Mouse (Mus musculus) liver, postnatal 0 days (tissue): ENCODE results near the gene Ppp1r13b. TPM values are rescaled to one million over a fixed set of nuclear protein-coding genes. Genes with fewer than 3 reads are reported as not detected.

Source experiments
- ATAC-seq: fragments of 200-750 bp; cut with Nextera tagmentation; 2 replicates; pipeline ENCODE4 v1.8.0; 2017; ENCODE audit warnings: mild to moderate bottlenecking, moderate library complexity
- DNase-seq: peaks from one replicate; pipeline ENCODE4 v3.0.0-alpha.2; 2016
- H3K27ac ChIP-seq: fragments of 300-500 bp; sonication (generic); 2 replicates; pipeline ENCODE4 v1.5.1; 2014; ENCODE audit warnings: antibody characterized with exemption, moderate library complexity, mild to moderate bottlenecking, low read depth
- H3K27me3 ChIP-seq: fragments of 300-500 bp; sonication (generic); 2 replicates; pipeline ENCODE4 v1.6.1; 2014; ENCODE audit warnings: low read length, control low read depth, mixed read lengths; ENCODE audit not compliant: insufficient read depth
- H3K36me3 ChIP-seq: fragments of 300-500 bp; sonication (generic); replicated peaks from 2 replicates; pipeline ENCODE4 v1.6.1; 2014; ENCODE audit warnings: mild to moderate bottlenecking, control low read depth, low read length, moderate library complexity, mixed read lengths; ENCODE audit not compliant: insufficient read depth
- H3K4me1 ChIP-seq: fragments of 300-500 bp; sonication (generic); 2 replicates; pipeline ENCODE4 v1.6.1; 2014; ENCODE audit warnings: antibody characterized with exemption, mild to moderate bottlenecking, control low read depth; ENCODE audit not compliant: insufficient read depth
- H3K4me2 ChIP-seq: fragments of 300-500 bp; sonication (generic); 2 replicates; pipeline ENCODE4 v1.6.1; 2014; ENCODE audit warnings: low read depth, mild to moderate bottlenecking, low read length, moderate library complexity, mixed read lengths
- H3K4me3 ChIP-seq: fragments of 300-500 bp; sonication (generic); 2 replicates; pipeline ENCODE4 v1.5.1; 2014; ENCODE audit warnings: low read depth, low read length
- H3K9ac ChIP-seq: fragments of 300-500 bp; sonication (generic); replicated peaks from 2 replicates; pipeline ENCODE4 v1.6.1; 2014; ENCODE audit warnings: mild to moderate bottlenecking, moderate library complexity
- H3K9me3 ChIP-seq: fragments of 300-500 bp; sonication (generic); 2 replicates; pipeline ENCODE4 v1.6.1; 2016; ENCODE audit warnings: mild to moderate bottlenecking, control low read depth, low read length, mixed read lengths
- CTCF ChIP-seq: sonication (generic); IDR thresholded peaks from 2 replicates; pipeline ENCODE4 v1.5.1; 2016; ENCODE audit warnings: antibody characterized with exemption, low read depth
- EP300 ChIP-seq: IDR thresholded peaks from 2 replicates; pipeline ENCODE4 v1.6.1; 2016; ENCODE audit warnings: antibody characterized with exemption, low read depth, mild to moderate bottlenecking
- WGBS: fragments of 180-500 bp; shearing (Covaris S2); extraction: QIAGEN DNeasy Blood & Tissue Kit; methylation state at CpG from one replicate; pipeline ENCODE4 v1.1.7; 2014; ENCODE audit not compliant: insufficient replicate concordance; 5-methylcytosine and 5-hydroxymethylcytosine counted together
- polyA plus RNA-seq: library from polyadenylated mRNA; unstranded; fragments of >200 nt; fragmentation: Nextera tagmentation; extraction: Ambion mirVana; gene quantifications from 2 replicates; pipeline ENCODE4 v1.2.1, GENCODE M21; 2015

The Ppp1r13b gene
- polyA plus RNA-seq, 1 experiment from 2014 or later, result 4.5 TPM

- H3K4me3 ChIP-seq, result no peak overlapping the region
- no peak for ATAC-seq
- TF ChIP-seq EP300 (no peak), CTCF (no peak)
- no peak overlapping the region for H3K9ac ChIP-seq
- H3K4me1 ChIP-seq, result no peaks in the 10 kb centered on the region
- no peak overlapping the region for H3K4me2 ChIP-seq
- H3K27ac ChIP-seq, result no peak overlapping the region
- H3K36me3 ChIP-seq, result 0 out of 2 replicates have a peak, but pooled peaks cover 5% of the 10 kb centered on the region
- H3K9me3 ChIP-seq, result no peaks in the 10 kb centered on the region
- no peaks in the 10 kb centered on the region for H3K27me3 ChIP-seq
- WGBS, result 85% methylated on average over 2 of the region's 2 CpGs
- no peak for DNase-seq
Observed at GRCm38 (mm10) chr12:111855448-111855847, 52.5 kb downstream of the Ppp1r13b start.

DNA sequence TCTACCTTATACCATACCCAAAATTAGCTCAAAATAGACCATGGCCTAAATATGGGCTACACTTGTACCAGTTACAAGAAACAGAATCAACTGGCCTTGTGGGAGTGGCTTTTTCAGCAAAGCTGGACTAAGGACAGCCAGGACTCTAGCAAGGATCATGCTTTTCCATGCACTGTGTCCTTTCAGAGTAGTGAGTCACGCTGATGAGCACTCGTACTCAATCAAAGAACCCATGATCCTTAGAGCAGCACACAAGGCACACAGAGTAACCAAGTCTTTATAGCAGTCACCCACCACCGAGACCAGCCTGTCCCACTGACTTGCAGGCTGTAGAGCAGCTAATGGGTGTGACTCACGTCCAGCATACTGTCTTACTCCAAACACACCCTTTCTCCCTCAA lies 54.4 kb downstream of the Ppp1r13b start:
- Histone ChIP-seq H3K4me1 (no peaks in the 10 kb centered on the region), H3K9me3 (no peaks in the 10 kb centered on the region), H3K27ac (no peak overlapping the region), H3K27me3 (no peaks in the 10 kb centered on the region), H3K4me2 (no peak overlapping the region), H3K9ac (no peak overlapping the region), H3K4me3 (no peak overlapping the region), H3K36me3 (0 out of 2 replicates have a peak, but pooled peaks cover 5% of the 10 kb centered on the region)
- no peak for ATAC-seq
- TF ChIP-seq CTCF (no peak), EP300 (no peak)
- DNase-seq, result no peak
- WGBS, result 71% methylated on average over 4 of the region's 4 CpGs

DNA sequence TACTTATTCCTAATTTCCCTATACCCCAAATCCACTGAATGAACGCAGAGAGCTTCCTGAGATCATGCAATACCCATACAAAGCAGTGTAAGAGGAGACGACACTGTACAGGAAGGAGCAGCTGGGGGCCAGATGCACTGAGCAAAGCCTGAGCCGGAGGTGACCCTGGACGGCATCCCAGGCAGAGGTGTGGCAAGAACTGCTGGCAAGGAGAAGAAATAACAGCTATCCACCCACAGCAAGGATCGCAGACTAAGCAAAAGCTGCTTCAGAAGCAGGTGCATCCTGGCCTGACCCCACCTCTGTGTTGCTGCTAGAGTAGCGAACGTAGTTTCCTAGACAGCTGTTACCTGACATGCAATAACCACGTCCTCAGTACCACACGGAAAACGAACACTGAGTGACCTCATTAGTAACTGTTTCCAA lies 54.9 kb downstream of the Ppp1r13b start:
- DNase-seq (no peak), ATAC-seq (no peak)
- no peak overlapping the region for H3K4me3 ChIP-seq
- H3K9me3 ChIP-seq, result no peaks in the 10 kb centered on the region
- 58% methylated on average over 10 of the region's 10 CpGs for WGBS
- no peak overlapping the region for H3K9ac ChIP-seq
- H3K4me1 ChIP-seq, result no peaks in the 10 kb centered on the region
- H3K27me3 ChIP-seq, result no peaks in the 10 kb centered on the region
- H3K27ac ChIP-seq, result no peak overlapping the region
- TF ChIP-seq EP300 (no peak), CTCF (no peak)
- 0 out of 2 replicates have a peak, but pooled peaks cover 3% of the 10 kb centered on the region for H3K36me3 ChIP-seq
- H3K4me2 ChIP-seq, result no peak overlapping the region

- 82% methylated on average over 5 of the region's 5 CpGs for WGBS
- ATAC-seq, result no peak
- no peak overlapping the region for H3K4me3 ChIP-seq
- TF ChIP-seq CTCF, result no peak
- TF ChIP-seq EP300, result no peak
- H3K36me3 ChIP-seq, result no peaks in the 10 kb centered on the region
- H3K4me2 ChIP-seq, result no peak overlapping the region
- H3K27ac ChIP-seq, result no peak overlapping the region
- no peaks in the 10 kb centered on the region for H3K27me3 ChIP-seq
- no peak for DNase-seq
- H3K4me1 ChIP-seq, result no peaks in the 10 kb centered on the region
- no peaks in the 10 kb centered on the region for H3K9me3 ChIP-seq
- no peak overlapping the region for H3K9ac ChIP-seq
Observed at GRCm38 (mm10) chr12:111851745-111852144, 56.2 kb downstream of the Ppp1r13b start.

DNA sequence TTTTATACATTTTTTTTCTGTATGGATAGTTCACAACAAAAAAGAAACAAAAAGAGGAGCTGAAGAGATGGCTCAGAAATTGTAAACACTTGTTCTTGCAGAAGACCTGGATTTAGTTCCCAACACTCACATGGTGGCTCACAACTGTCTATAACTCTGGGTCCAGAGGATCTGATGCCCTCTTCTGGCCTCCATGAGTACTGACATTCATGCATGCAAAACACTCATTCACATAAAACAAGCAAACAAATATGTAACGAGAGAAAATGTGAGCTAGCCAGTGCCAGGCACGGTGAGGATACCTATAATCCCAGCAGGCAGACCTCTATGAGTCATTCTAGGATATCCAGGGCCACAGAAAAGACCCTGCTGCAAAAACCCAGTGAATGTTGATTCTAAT lies 56.7 kb downstream of the Ppp1r13b start:
- Histone ChIP-seq H3K27ac (no peak overlapping the region), H3K9ac (no peak overlapping the region), H3K27me3 (no peaks in the 10 kb centered on the region), H3K4me2 (no peak overlapping the region), H3K4me3 (no peak overlapping the region), H3K4me1 (no peaks in the 10 kb centered on the region), H3K36me3 (no peaks in the 10 kb centered on the region), H3K9me3 (no peaks in the 10 kb centered on the region)
- WGBS, result 75% methylated on average over 2 of the region's 2 CpGs
- no peak for DNase-seq
- ATAC-seq, result no peak
- peak; percentile 59 for TF ChIP-seq CTCF
- TF ChIP-seq EP300, result no peak

- TF ChIP-seq EP300 (no peak), CTCF (no peak)
- H3K4me2 ChIP-seq, result no peak overlapping the region
- no peaks in the 10 kb centered on the region for H3K27me3 ChIP-seq
- H3K27ac ChIP-seq, result no peak overlapping the region
- H3K9me3 ChIP-seq, result no peaks in the 10 kb centered on the region
- no peaks in the 10 kb centered on the region for H3K4me1 ChIP-seq
- no peaks in the 10 kb centered on the region for H3K36me3 ChIP-seq
- H3K4me3 ChIP-seq, result no peak overlapping the region
- WGBS, result 85% methylated on average over 9 of the region's 9 CpGs
- ATAC-seq (no peak), DNase-seq (no peak)
- no peak overlapping the region for H3K9ac ChIP-seq
Observed at GRCm38 (mm10) chr12:111848300-111848798, 59.6 kb downstream of the Ppp1r13b start.
